Mouse (Mus musculus) bone marrow macrophage, adult 2 months (primary cell): ENCODE results near the gene Fbxo9.

ENCODE experiments used
- CTCF ChIP-seq: IDR thresholded peaks from 2 replicates; pipeline ENCODE4 v1.5.1; 2012; ENCODE audit warnings: low read depth, mild to moderate bottlenecking, low read length, moderate library complexity
- POLR2A ChIP-seq: IDR thresholded peaks from 2 replicates; pipeline ENCODE4 v1.6.1; 2012; ENCODE audit warnings: mild to moderate bottlenecking, low read depth, low read length, borderline replicate concordance

- TF ChIP-seq CTCF (no peak), POLR2A (no peak)
Measured at GRCm38 (mm10) chr9:78032930-78033329, 75.9 kb downstream of the Fbxo9 start.
